Mouse (Mus musculus) forebrain, embryonic 12.5 days (tissue): ENCODE measurements at regions not wholly inside any gene's neighbourhood (a gene's known extent, or its start where the extent isn't known, plus 50 kb on each side); places are given as distances from the start of the nearest gene placed in this dataset.
"Not testable (repeated sequence)": the region's sequence is repeated elsewhere in the genome, so short reads cannot be mapped to it uniquely, and the experiment has no call there.

ENCODE experiments used
- ATAC-seq: fragments of 200-750 bp; cut with Nextera tagmentation; 2 replicates; pipeline ENCODE4 v1.8.0; 2017; ENCODE audit warnings: moderate TSS enrichment; ENCODE audit not compliant: low FRiP score
- H3K27ac ChIP-seq: fragments of 300-500 bp; sonication (generic); 2 replicates; pipeline ENCODE4 v1.5.1; 2016; ENCODE audit warnings: mild to moderate bottlenecking
- H3K27me3 ChIP-seq: fragments of 300-500 bp; sonication (generic); 2 replicates; pipeline ENCODE4 v1.6.1; 2016; ENCODE audit warnings: mild to moderate bottlenecking
- H3K36me3 ChIP-seq: fragments of 300-500 bp; sonication (generic); replicated peaks from 2 replicates; pipeline ENCODE4 v1.6.1; 2016; ENCODE audit warnings: mild to moderate bottlenecking
- H3K4me1 ChIP-seq: fragments of 300-500 bp; sonication (generic); 2 replicates; pipeline ENCODE4 v1.6.1; 2016
- H3K4me2 ChIP-seq: fragments of 300-500 bp; sonication (generic); 2 replicates; pipeline ENCODE4 v1.6.1; 2016; ENCODE audit warnings: mild to moderate bottlenecking, moderate library complexity
- H3K4me3 ChIP-seq: fragments of 300-500 bp; sonication (generic); replicated peaks from 2 replicates; pipeline ENCODE4 v1.5.1; 2016; ENCODE audit warnings: mild to moderate bottlenecking
- H3K9ac ChIP-seq: fragments of 300-500 bp; sonication (generic); 2 replicates; pipeline ENCODE4 v1.6.1; 2016; ENCODE audit warnings: mild to moderate bottlenecking
- H3K9me3 ChIP-seq: fragments of 300-500 bp; sonication (generic); 2 replicates; pipeline ENCODE4 v1.6.1; 2016
- WGBS: fragments of 180-500 bp; shearing (Covaris S2); methylation state at CpG from one replicate; pipeline ENCODE4 v1.1.7; 2016; 5-methylcytosine and 5-hydroxymethylcytosine counted together

GRCm38 (mm10) chr12:71522451-71522850 is 212.8 kb downstream of the Dact1 start:
- ATAC-seq: no peak

GRCm38 (mm10) chr12:71524156-71524555 is 214.5 kb downstream of the Dact1 start:
- WGBS: 65% methylated on average over 6 of the region's 6 CpGs
- H3K9me3 ChIP-seq: no peaks in the 10 kb centered on the region
- no peak overlapping the region for H3K4me2 ChIP-seq
- H3K36me3 ChIP-seq: no peaks in the 10 kb centered on the region
- peaks cover 11% of the 10 kb centered on the region for H3K4me1 ChIP-seq
- peaks cover 5% of the 10 kb centered on the region; the same call in 1 of the 2 replicates for H3K27me3 ChIP-seq
- no peak for ATAC-seq
- H3K4me3 ChIP-seq: no peak overlapping the region
- H3K27ac ChIP-seq: no peak overlapping the region
- H3K9ac ChIP-seq: no peak overlapping the region

More at GRCm38 (mm10) chr12:71522451-71522850, 212.8 kb downstream of the Dact1 start:
- no peak overlapping the region for H3K4me3 ChIP-seq
- peaks cover 5% of the 10 kb centered on the region; the same call in 1 of the 2 replicates for H3K27me3 ChIP-seq
- H3K4me2 ChIP-seq: no peak overlapping the region
- no peak overlapping the region for H3K9ac ChIP-seq
- no peak overlapping the region for H3K27ac ChIP-seq
- 86% methylated on average over 5 of the region's 5 CpGs for WGBS
- H3K36me3 ChIP-seq: no peaks in the 10 kb centered on the region
- peaks cover 11% of the 10 kb centered on the region for H3K4me1 ChIP-seq
- H3K9me3 ChIP-seq: no peaks in the 10 kb centered on the region

- H3K27me3 ChIP-seq: peaks cover 6% of the 10 kb centered on the region; the same call in 1 of the 2 replicates
- no peak overlapping the region for H3K4me3 ChIP-seq
- H3K27ac ChIP-seq: no peak overlapping the region
- peaks cover 11% of the 10 kb centered on the region for H3K4me1 ChIP-seq
- WGBS: 21% methylated on average over 10 of the region's 10 CpGs
- H3K9ac ChIP-seq: no peak overlapping the region
- H3K9me3 ChIP-seq: no peaks in the 10 kb centered on the region
- no peak overlapping the region for H3K4me2 ChIP-seq
- ATAC-seq: no peak
- no peaks in the 10 kb centered on the region for H3K36me3 ChIP-seq
Measured at GRCm38 (mm10) chr12:71525255-71525927, 215.7 kb downstream of the Dact1 start.

DNA sequence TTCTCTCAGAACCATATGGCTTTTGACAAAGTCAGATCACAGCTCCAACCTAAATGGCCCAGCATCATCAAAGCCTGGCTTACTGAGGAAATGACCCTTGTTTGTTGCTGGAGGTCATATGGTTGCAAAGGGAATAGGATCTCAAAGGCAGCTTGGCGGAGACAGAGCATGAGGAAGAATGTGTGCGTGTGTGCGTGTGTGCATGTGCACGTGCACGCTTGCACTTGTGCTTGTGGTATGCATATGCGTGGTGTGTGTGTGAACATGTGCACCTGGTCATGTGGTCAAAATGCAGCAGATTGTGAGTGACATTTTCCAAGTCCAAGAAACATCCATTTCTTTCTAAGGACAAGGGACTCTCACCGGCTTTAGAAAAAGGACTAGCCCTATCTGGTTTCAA is 216.9 kb downstream of the Dact1 start:
- Histone ChIP-seq H3K36me3 (no peaks in the 10 kb centered on the region), H3K9ac (no peak overlapping the region), H3K27me3 (peaks cover 11% of the 10 kb centered on the region; the same call in 1 of the 2 replicates), H3K4me1 (peaks cover 11% of the 10 kb centered on the region), H3K9me3 (no peaks in the 10 kb centered on the region), H3K4me3 (no peak overlapping the region), H3K4me2 (no peak overlapping the region), H3K27ac (no peak overlapping the region)
- ATAC-seq: no peak
- WGBS: 85% methylated on average over 7 of the region's 7 CpGs

- no peak overlapping the region for H3K9ac ChIP-seq
- no peaks in the 10 kb centered on the region for H3K36me3 ChIP-seq
- no peak overlapping the region for H3K4me3 ChIP-seq
- H3K4me1 ChIP-seq: peaks cover 28% of the 10 kb centered on the region
- 77% methylated on average over 3 of the region's 3 CpGs for WGBS
- peak overlapping the region; percentile 90; the same call in 1 of the 2 replicates for H3K27ac ChIP-seq
- ATAC-seq: no peak
- no peak overlapping the region for H3K4me2 ChIP-seq
- H3K27me3 ChIP-seq: peaks cover 14% of the 10 kb centered on the region; the same call in 1 of the 2 replicates
- H3K9me3 ChIP-seq: no peaks in the 10 kb centered on the region
Measured at GRCm38 (mm10) chr12:71532161-71532560, 222.5 kb downstream of the Dact1 start.

GRCm38 (mm10) chr12:71532708-71533450 is 223.2 kb downstream of the Dact1 start:
- Histone ChIP-seq H3K4me3 (no peak overlapping the region), H3K9me3 (no peaks in the 10 kb centered on the region), H3K4me2 (peak overlapping the region; percentile 6; the same call in 1 of the 2 replicates), H3K27me3 (peaks cover 14% of the 10 kb centered on the region; the same call in 1 of the 2 replicates), H3K4me1 (peaks cover 28% of the 10 kb centered on the region), H3K36me3 (no peaks in the 10 kb centered on the region), H3K9ac (no peak overlapping the region), H3K27ac (peak overlapping the region; percentile 90)
- WGBS: 23% methylated on average over 22 of the region's 22 CpGs
- ATAC-seq: peak; percentile 89

DNA sequence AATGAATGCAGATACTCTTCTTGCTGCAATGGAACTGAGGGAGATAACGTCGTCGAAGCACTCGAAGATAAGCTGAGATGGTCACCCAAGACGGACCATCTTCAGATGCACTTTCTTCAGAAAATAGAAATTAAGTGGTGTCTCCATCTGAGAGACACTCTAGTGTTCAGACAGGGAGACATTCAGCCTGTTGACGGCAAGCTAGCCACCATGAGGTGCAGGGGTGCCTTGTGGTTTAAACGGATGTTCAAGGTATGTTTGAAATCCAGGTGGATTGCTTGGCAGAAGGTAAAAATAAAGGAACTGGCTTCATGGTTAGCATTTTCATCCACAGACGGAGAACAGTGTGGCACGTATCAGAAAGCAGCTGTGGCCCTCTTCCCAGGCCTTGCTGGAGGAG is 224.0 kb downstream of the Dact1 start:
- peaks cover 28% of the 10 kb centered on the region for H3K4me1 ChIP-seq
- no peaks in the 10 kb centered on the region for H3K36me3 ChIP-seq
- H3K4me2 ChIP-seq: no peak overlapping the region
- WGBS: 89% methylated on average over 9 of the region's 9 CpGs
- H3K27me3 ChIP-seq: peaks cover 14% of the 10 kb centered on the region; the same call in 1 of the 2 replicates
- no peak overlapping the region for H3K9ac ChIP-seq
- no peaks in the 10 kb centered on the region for H3K9me3 ChIP-seq
- peak overlapping the region; percentile 90 for H3K27ac ChIP-seq
- no peak for ATAC-seq
- H3K4me3 ChIP-seq: no peak overlapping the region

DNA sequence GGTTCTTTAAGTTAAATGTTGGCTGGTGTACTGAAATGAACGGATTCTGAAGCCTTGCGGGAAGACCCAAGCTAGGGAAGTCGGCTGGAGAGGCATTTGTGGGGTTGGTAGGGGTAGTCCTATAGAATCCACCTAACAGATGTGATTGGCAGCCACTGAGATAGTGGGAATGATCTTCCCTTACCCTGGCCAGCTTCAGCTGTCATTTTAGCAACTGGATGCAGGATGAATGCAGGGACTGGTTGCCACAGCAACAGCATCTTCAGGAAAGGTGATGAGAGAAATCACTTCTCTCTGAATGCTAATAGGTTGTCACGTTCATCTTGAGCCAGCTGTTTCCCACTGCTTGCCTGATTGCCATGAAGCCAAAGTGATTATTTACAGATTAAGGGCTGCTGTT is 224.5 kb downstream of the Dact1 start:
- Histone ChIP-seq H3K4me3 (no peak overlapping the region), H3K36me3 (no peaks in the 10 kb centered on the region), H3K27ac (peak overlapping the region; percentile 90), H3K4me2 (no peak overlapping the region), H3K4me1 (peaks cover 28% of the 10 kb centered on the region), H3K9me3 (no peaks in the 10 kb centered on the region), H3K9ac (no peak overlapping the region), H3K27me3 (peaks cover 14% of the 10 kb centered on the region; the same call in 1 of the 2 replicates)
- peak; percentile 71 for ATAC-seq
- WGBS: 73% methylated on average over 4 of the region's 4 CpGs

DNA sequence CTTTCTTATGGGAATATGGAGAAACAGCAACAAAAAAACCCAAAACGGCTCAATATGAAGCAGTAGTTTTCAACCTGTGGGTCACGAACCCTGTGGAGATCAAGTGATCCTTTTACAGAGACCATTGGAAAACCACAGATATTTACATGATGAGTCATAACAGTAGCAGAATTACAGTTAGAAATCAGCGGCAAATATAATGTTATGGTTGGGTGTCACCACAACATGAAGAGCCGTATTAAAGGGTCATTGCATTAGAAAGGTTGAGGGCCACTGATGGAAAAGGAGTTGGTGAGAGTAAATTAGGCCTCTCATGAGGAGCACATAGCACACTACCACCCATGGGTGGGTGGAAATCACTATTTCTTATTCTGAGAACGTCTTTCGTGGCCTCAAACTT is 225.6 kb downstream of the Dact1 start:
- Histone ChIP-seq H3K36me3 (no peaks in the 10 kb centered on the region), H3K27me3 (peaks cover 13% of the 10 kb centered on the region; the same call in 1 of the 2 replicates), H3K4me3 (no peak overlapping the region), H3K9me3 (no peaks in the 10 kb centered on the region), H3K27ac (peak overlapping the region; percentile 90), H3K4me2 (no peak overlapping the region), H3K4me1 (peaks cover 28% of the 10 kb centered on the region), H3K9ac (no peak overlapping the region)
- ATAC-seq: no peak
- 94% methylated on average over 6 of the region's 6 CpGs for WGBS

DNA sequence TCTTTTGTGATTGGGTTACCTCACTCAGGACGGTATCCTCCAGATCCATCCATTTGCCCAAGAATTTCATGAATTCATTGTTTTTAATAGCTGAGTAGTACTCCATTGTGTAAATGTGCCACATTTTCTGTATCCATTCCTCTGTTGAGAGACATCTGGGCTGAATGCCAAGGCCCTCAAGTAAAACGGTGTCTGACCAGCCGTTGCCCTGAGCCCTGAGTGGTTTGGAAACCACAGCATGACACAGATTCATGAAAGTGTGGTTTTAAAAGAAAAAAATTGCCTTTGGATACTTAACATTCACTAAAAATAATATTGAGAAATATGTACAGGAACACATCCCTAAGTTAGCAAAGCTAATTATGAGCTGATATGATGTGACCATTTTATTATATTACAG is 226.1 kb downstream of the Dact1 start:
- not testable (repeated sequence) for H3K9ac ChIP-seq, ATAC-seq, H3K4me2 ChIP-seq, H3K27me3 ChIP-seq, H3K36me3 ChIP-seq, H3K9me3 ChIP-seq, H3K4me3 ChIP-seq, H3K27ac ChIP-seq
- peaks cover 28% of the 10 kb centered on the region for H3K4me1 ChIP-seq
- WGBS: 72% methylated on average over 3 of the region's 3 CpGs

- 83% methylated on average over 7 of the region's 7 CpGs for WGBS
- Histone ChIP-seq H3K9me3 (no peaks in the 10 kb centered on the region), H3K4me1 (peaks cover 23% of the 10 kb centered on the region), H3K4me2 (no peak overlapping the region), H3K27ac (no peak overlapping the region), H3K27me3 (peaks cover 7% of the 10 kb centered on the region; the same call in 1 of the 2 replicates), H3K9ac (no peak overlapping the region), H3K36me3 (no peaks in the 10 kb centered on the region), H3K4me3 (no peak overlapping the region)
- no peak for ATAC-seq
Measured at GRCm38 (mm10) chr12:71538691-71539090, 229.0 kb downstream of the Dact1 start.

GRCm38 (mm10) chr12:71540279-71540678 is 230.6 kb downstream of the Dact1 start:
- H3K27ac ChIP-seq: no peak overlapping the region
- H3K9ac ChIP-seq: no peak overlapping the region
- H3K4me2 ChIP-seq: no peak overlapping the region
- H3K27me3 ChIP-seq: no peaks in the 10 kb centered on the region
- H3K4me3 ChIP-seq: no peak overlapping the region
- ATAC-seq: no peak
- no peaks in the 10 kb centered on the region for H3K36me3 ChIP-seq
- peaks cover 18% of the 10 kb centered on the region for H3K4me1 ChIP-seq
- no peaks in the 10 kb centered on the region for H3K9me3 ChIP-seq
- 84% methylated on average over 11 of the region's 11 CpGs for WGBS
